Mouse (Mus musculus) thymus, adult 2 months (tissue): ENCODE measurements around the gene Frmd4a.

Experiments used
- CTCF ChIP-seq: fragments of 200-500 bp; IDR thresholded peaks from 2 replicates; pipeline ENCODE4 v1.5.1; 2012; ENCODE audit warnings: mild to moderate bottlenecking, control low read depth, low read length, moderate library complexity, borderline replicate concordance; ENCODE audit not compliant: control insufficient read depth, poor library complexity, insufficient read depth; ENCODE audit errors: extremely low read depth
- POLR2A ChIP-seq: fragments of 200-500 bp; IDR thresholded peaks from 2 replicates; pipeline ENCODE4 v1.6.1; 2012; ENCODE audit warnings: mild to moderate bottlenecking, low read length, control low read depth, moderate library complexity; ENCODE audit not compliant: control insufficient read depth, poor library complexity, insufficient read depth; ENCODE audit errors: extremely low read depth

GRCm38 (mm10) chr2:4487280-4487679 lies 469.8 kb downstream of the Frmd4a start:
- TF ChIP-seq POLR2A (no peak), CTCF (no peak)
